Mouse (Mus musculus): ENCODE measurements around the gene Tex22.

GRCm38 (mm10) chr12:113031441-113031840 is 42.9 kb upstream of the Tex22 start:
- TF ChIP-seq FLI1 (IDR thresholded peaks at IDR 0.05; ENCODE audit: low read length) (no peak), GATA1 (IDR thresholded peaks at IDR 0.05; ENCODE audit: borderline replicate concordance, low read length) (no peak)
